19 mouse cellular contexts compared by ENCODE assay signal in the genomic region with DNA sequence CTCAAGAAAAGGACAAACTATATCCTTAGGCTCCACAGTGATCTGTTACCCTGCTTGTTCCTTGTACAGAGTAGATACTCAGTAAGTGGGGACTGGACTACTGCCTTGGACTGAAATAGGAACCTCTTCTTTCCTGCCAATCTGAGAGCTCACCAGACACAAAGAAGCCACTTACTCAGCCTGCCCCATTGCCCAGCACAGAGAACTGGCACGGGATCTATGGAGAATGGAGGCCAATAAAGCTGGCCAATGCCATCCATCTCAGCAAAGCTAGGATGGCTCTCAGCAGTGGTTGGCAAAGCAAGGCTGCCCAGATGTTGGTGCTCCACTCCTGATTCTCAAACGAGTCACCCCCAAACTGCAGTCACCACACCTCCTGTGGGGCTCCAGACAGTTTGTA. TPM values are rescaled to one million over a fixed set of nuclear protein-coding genes. Genes with fewer than 3 reads are reported as not detected.
DNase-seq lines count a peak whose midpoint lies in the region; ATAC-seq and TF ChIP-seq lines count a peak whose summit lies in the region.
"Had no signal": no experiment of that assay in that cellular context is flagged by ENCODE, and none has a peak within 500 bp of the region (broad histone marks: within the 10 kb centered on the region; RNA-seq: fewer than 3 reads in every experiment).

No protein-coding gene starts in this region.

- no peak for TF ChIP-seq CTCF in cerebellum, adult 2 months (IDR thresholded peaks at IDR 0.05; ENCODE audit: borderline replicate concordance, insufficient read depth, low read depth, low read length)

- DNase-seq in cerebellum, adult 2 months, result peak; percentile 33 to 58
- DNase-seq in heart, adult 9 months (ENCODE audit: low spot score in 2 of 2), result peak; percentile 39 to 42
- no peak for DNase-seq in heart, postnatal 4 days
- DNase-seq in adipocyte (ENCODE audit: low spot score), result peak; percentile 52
- DNase-seq in layer of hippocampus, postnatal 10 days (ENCODE audit: low spot score in 2 of 2), result peak; percentile 34 to 46
- no peak for DNase-seq in ovary, adult 18-20 months (ENCODE audit: low spot score)
- DNase-seq in lung, postnatal 10 days, result no peak
- DNase-seq: adrenal gland, postnatal 14 days; kidney, adult 9 months; lung, adult 2 months; thymus, adult 18-20 months had no signal

- no peak overlapping the region for H3K27ac ChIP-seq in cerebellum, adult 2 months (ENCODE audit: insufficient read depth, low read length)
- H3K27ac ChIP-seq: embryonic facial prominence, embryonic 10.5 days; neural tube, embryonic 12.5 days had no signal

- H3K27me3 ChIP-seq in cerebellum, adult 2 months (ENCODE audit: control insufficient read depth, insufficient read depth, low read length), result no peaks in the 10 kb centered on the region
- H3K27me3 ChIP-seq: neural tube, embryonic 12.5 days had no signal

- 15% methylated on average over 2 of the region's 2 CpGs for WGBS in cerebellum, adult 2 months

- H3K4me3 ChIP-seq in cerebellum, adult 2 months (replicated peaks; ENCODE audit: insufficient read depth, low read depth, low read length), result no peak overlapping the region
- H3K4me3 ChIP-seq: embryonic facial prominence, embryonic 10.5 days; neural tube, embryonic 12.5 days had no signal

- H3K4me1 ChIP-seq in cerebellum, adult 2 months (ENCODE audit: control insufficient read depth, insufficient read depth, low read length), result peaks cover 33% of the 10 kb centered on the region

- TF ChIP-seq POLR2A in cerebellum, adult 2 months (IDR thresholded peaks at IDR 0.05; ENCODE audit: borderline replicate concordance, insufficient read depth, low read length), result no peak

- ATAC-seq in cerebellum, adult (ENCODE audit: insufficient number of reproducible peaks, low FRiP score, low TSS enrichment), result no peak
- ATAC-seq: midbrain, embryonic 16.5 days had no signal

RNA-seq across cellular contexts. Expression of gene Tbc1d21, which starts 39.0 kb away (rescaled TPM):
- not detected in 2 replicates for polyA plus RNA-seq in cerebellum, adult 2 months (2012; rRNA removed)
- not detected for total RNA-seq in heart, postnatal 4 days (2021)
- not detected for total RNA-seq in layer of hippocampus, postnatal 10 days (2021)
- total RNA-seq: adrenal gland, postnatal 14 days; layer of hippocampus, adult 18-20 months; megakaryocyte progenitor cell, adult 5-6 weeks had no signal
- polyA plus RNA-seq: embryonic facial prominence, embryonic 10.5 days; heart, embryonic 14.5 days; limb, embryonic 14.5 days; lung, adult 2 months; midbrain, embryonic 16.5 days; neural tube, embryonic 12.5 days had no signal

Comparison
In these comparisons a context has a peak if more than half of its experiments do, and no peak if none do; other contexts are left out.
1. DNase-seq: peak in cerebellum, adult 2 months (2 of 2), heart, adult 9 months (2 of 2), adipocyte (single experiment) and layer of hippocampus, postnatal 10 days (2 of 2); none in heart, postnatal 4 days (single experiment), ovary, adult 18-20 months (single experiment) and lung, postnatal 10 days (single experiment).